Mouse (Mus musculus) liver, embryonic 15.5 days (tissue): ENCODE measurements around the gene Polr2i. TPM values are rescaled to one million over a fixed set of nuclear protein-coding genes. Genes with fewer than 3 reads are reported as not detected.
"Not testable (repeated sequence)": the region's sequence is repeated elsewhere in the genome, so short reads cannot be mapped to it uniquely, and the experiment has no call there.

ENCODE experiments used
- ATAC-seq: fragments of 200-750 bp; cut with Nextera tagmentation; 2 replicates; pipeline ENCODE4 v1.8.0; 2017; ENCODE audit warnings: moderate number of reproducible peaks, mild to moderate bottlenecking, moderate library complexity; ENCODE audit not compliant: insufficient read depth
- H3K27ac ChIP-seq: fragments of 300-500 bp; sonication (generic); replicated peaks from 2 replicates; pipeline ENCODE4 v1.5.1; 2015; ENCODE audit warnings: mild to moderate bottlenecking, inconsistent platforms
- H3K27me3 ChIP-seq: fragments of 300-500 bp; sonication (generic); 2 replicates; pipeline ENCODE4 v1.6.1; 2015; ENCODE audit warnings: mild to moderate bottlenecking, inconsistent platforms
- H3K36me3 ChIP-seq: fragments of 300-500 bp; sonication (generic); replicated peaks from 2 replicates; pipeline ENCODE4 v1.6.1; 2015; ENCODE audit warnings: moderate library complexity, mild to moderate bottlenecking, inconsistent platforms
- H3K4me1 ChIP-seq: fragments of 300-500 bp; sonication (generic); replicated peaks from 2 replicates; pipeline ENCODE4 v1.6.1; 2015; ENCODE audit warnings: inconsistent platforms
- H3K4me2 ChIP-seq: fragments of 300-500 bp; sonication (generic); 2 replicates; pipeline ENCODE4 v1.6.1; 2015; ENCODE audit warnings: moderate library complexity, mild to moderate bottlenecking, inconsistent platforms
- H3K4me3 ChIP-seq: fragments of 300-500 bp; sonication (generic); replicated peaks from 2 replicates; pipeline ENCODE4 v1.5.1; 2015; ENCODE audit warnings: mild to moderate bottlenecking, inconsistent platforms
- H3K9ac ChIP-seq: fragments of 300-500 bp; sonication (generic); 2 replicates; pipeline ENCODE4 v1.6.1; 2015; ENCODE audit warnings: moderate library complexity, mild to moderate bottlenecking, inconsistent platforms
- H3K9me3 ChIP-seq: fragments of 300-500 bp; sonication (generic); replicated peaks from 2 replicates; pipeline ENCODE4 v1.6.1; 2016; ENCODE audit warnings: inconsistent platforms
- WGBS: fragments of 180-500 bp; shearing (Covaris S2); methylation state at CpG from one replicate; pipeline ENCODE4 v1.1.7; 2015; ENCODE audit warnings: mixed read lengths; ENCODE audit not compliant: insufficient replicate concordance; 5-methylcytosine and 5-hydroxymethylcytosine counted together
- polyA plus RNA-seq: library from polyadenylated mRNA; unstranded; fragments of >200 nt; fragmentation: Nextera tagmentation; extraction: Ambion mirVana; gene quantifications from 2 replicates; pipeline ENCODE4 v1.2.1, GENCODE M21; 2015

Polr2i gene
- polyA plus RNA-seq, 1 experiment from 2014 or later, result 43.3 TPM

- WGBS, result 28% methylated on average over 5 of the region's 5 CpGs
- not testable (repeated sequence) for ATAC-seq, H3K9ac ChIP-seq, H3K27ac ChIP-seq, H3K27me3 ChIP-seq, H3K4me2 ChIP-seq, H3K9me3 ChIP-seq, H3K36me3 ChIP-seq, H3K4me3 ChIP-seq
- peaks cover 11% of the 10 kb centered on the region for H3K4me1 ChIP-seq
Measured at GRCm38 (mm10) chr7:30206364-30206763, 25.4 kb upstream of the Polr2i start.

- no peak for ATAC-seq
- 23% methylated on average over 4 of the region's 4 CpGs for WGBS
- H3K27ac ChIP-seq, result no peak overlapping the region
Measured at GRCm38 (mm10) chr7:30211025-30211424, 20.7 kb upstream of the Polr2i start.

GRCm38 (mm10) chr7:30213881-30214280 is 17.9 kb upstream of the Polr2i start:
- peaks cover 9% of the 10 kb centered on the region for H3K4me1 ChIP-seq
- no peak overlapping the region for H3K4me2 ChIP-seq
- H3K27me3 ChIP-seq, result no peaks in the 10 kb centered on the region
- H3K9me3 ChIP-seq, result no peaks in the 10 kb centered on the region
- H3K36me3 ChIP-seq, result no peaks in the 10 kb centered on the region
- ATAC-seq, result no peak
- no peak overlapping the region for H3K9ac ChIP-seq
- WGBS, result 70% methylated on average over 3 of the region's 3 CpGs
- H3K4me3 ChIP-seq, result no peak overlapping the region
- no peak overlapping the region for H3K27ac ChIP-seq

More at GRCm38 (mm10) chr7:30211025-30211424, 20.7 kb upstream of the Polr2i start:
- no peak overlapping the region for H3K4me2 ChIP-seq
- H3K36me3 ChIP-seq, result no peaks in the 10 kb centered on the region
- H3K9ac ChIP-seq, result no peak overlapping the region
- H3K9me3 ChIP-seq, result no peaks in the 10 kb centered on the region
- H3K27me3 ChIP-seq, result no peaks in the 10 kb centered on the region
- no peak overlapping the region for H3K4me3 ChIP-seq
- H3K4me1 ChIP-seq, result no peaks in the 10 kb centered on the region

- Histone ChIP-seq H3K9ac (no peak overlapping the region), H3K4me3 (no peak overlapping the region), H3K9me3 (no peaks in the 10 kb centered on the region), H3K4me1 (peaks cover 24% of the 10 kb centered on the region), H3K27ac (no peak overlapping the region), H3K4me2 (no peak overlapping the region), H3K27me3 (no peaks in the 10 kb centered on the region), H3K36me3 (no peaks in the 10 kb centered on the region)
- WGBS, result 69% methylated on average over 3 of the region's 3 CpGs
- ATAC-seq, result no peak
Measured at GRCm38 (mm10) chr7:30215875-30216274, 15.9 kb upstream of the Polr2i start.

- no peak overlapping the region for H3K27ac ChIP-seq
- no peaks in the 10 kb centered on the region for H3K36me3 ChIP-seq
- H3K9me3 ChIP-seq, result no peaks in the 10 kb centered on the region
- ATAC-seq, result peak; percentile 52; the same call in 1 of the 2 replicates
- H3K4me1 ChIP-seq, result peaks cover 24% of the 10 kb centered on the region
- no peak overlapping the region for H3K9ac ChIP-seq
- no peak overlapping the region; the same call in 1 of the 2 replicates for H3K4me3 ChIP-seq
- peak overlapping the region; percentile 56 for H3K4me2 ChIP-seq
- 1% methylated on average over 15 of the region's 16 CpGs for WGBS
- H3K27me3 ChIP-seq, result no peaks in the 10 kb centered on the region
Measured at GRCm38 (mm10) chr7:30216723-30217151, 15.0 kb upstream of the Polr2i start.

GRCm38 (mm10) chr7:30217277-30217676 is 14.5 kb upstream of the Polr2i start:
- no peaks in the 10 kb centered on the region for H3K9me3 ChIP-seq
- WGBS, result 67% methylated on average over 2 of the region's 2 CpGs
- no peaks in the 10 kb centered on the region for H3K36me3 ChIP-seq
- no peak overlapping the region for H3K9ac ChIP-seq
- no peaks in the 10 kb centered on the region for H3K27me3 ChIP-seq
- H3K4me1 ChIP-seq, result peaks cover 27% of the 10 kb centered on the region
- H3K4me3 ChIP-seq, result no peak overlapping the region
- H3K4me2 ChIP-seq, result no peak overlapping the region
- no peak overlapping the region for H3K27ac ChIP-seq
- ATAC-seq, result no peak

- Histone ChIP-seq H3K27ac (no peak overlapping the region), H3K4me3 (peak overlapping the region; percentile 51), H3K9ac (peak overlapping the region; percentile 40), H3K36me3 (peaks cover 12% of the 10 kb centered on the region), H3K27me3 (no peaks in the 10 kb centered on the region), H3K9me3 (no peaks in the 10 kb centered on the region), H3K4me1 (peaks cover 29% of the 10 kb centered on the region), H3K4me2 (peak overlapping the region; percentile 81)
- peak; percentile 43; the same call in 1 of the 2 replicates for ATAC-seq
- 2% methylated on average over 16 of the region's 16 CpGs for WGBS
Measured at GRCm38 (mm10) chr7:30219293-30220007, 12.3 kb upstream of the Polr2i start.

- H3K4me1 ChIP-seq, result peaks cover 29% of the 10 kb centered on the region
- H3K36me3 ChIP-seq, result peaks cover 16% of the 10 kb centered on the region
- peak overlapping the region; percentile 51 for H3K4me3 ChIP-seq
- WGBS, result 12% methylated on average over 11 of the region's 11 CpGs
- H3K9me3 ChIP-seq, result no peaks in the 10 kb centered on the region
- peak overlapping the region; percentile 40 for H3K9ac ChIP-seq
- no peak for ATAC-seq
- no peak overlapping the region for H3K27ac ChIP-seq
- H3K4me2 ChIP-seq, result peak overlapping the region; percentile 81
- no peaks in the 10 kb centered on the region for H3K27me3 ChIP-seq
Measured at GRCm38 (mm10) chr7:30220008-30220356, 11.8 kb upstream of the Polr2i start.

GRCm38 (mm10) chr7:30221433-30221832 is 10.3 kb upstream of the Polr2i start:
- Histone ChIP-seq H3K4me1 (peaks cover 27% of the 10 kb centered on the region), H3K27me3 (no peaks in the 10 kb centered on the region), H3K9me3 (no peaks in the 10 kb centered on the region), H3K27ac (no peak overlapping the region), H3K36me3 (peaks cover 28% of the 10 kb centered on the region), H3K4me3 (no peak overlapping the region), H3K4me2 (no peak overlapping the region), H3K9ac (no peak overlapping the region)
- no peak for ATAC-seq
- 60% methylated on average over 3 of the region's 3 CpGs for WGBS

GRCm38 (mm10) chr7:30222205-30222604 is 9.5 kb upstream of the Polr2i start:
- Histone ChIP-seq H3K4me3 (no peak overlapping the region), H3K4me1 (peaks cover 21% of the 10 kb centered on the region), H3K9ac (no peak overlapping the region), H3K36me3 (peaks cover 33% of the 10 kb centered on the region), H3K9me3 (no peaks in the 10 kb centered on the region), H3K27ac (no peak overlapping the region), H3K27me3 (no peaks in the 10 kb centered on the region), H3K4me2 (peak overlapping the region; percentile 9)
- ATAC-seq, result peak; percentile 52
- 58% methylated on average over 5 of the region's 5 CpGs for WGBS

- H3K4me3 ChIP-seq, result no peak overlapping the region
- no peak overlapping the region for H3K4me2 ChIP-seq
- H3K9me3 ChIP-seq, result no peaks in the 10 kb centered on the region
- no peaks in the 10 kb centered on the region for H3K27me3 ChIP-seq
- H3K4me1 ChIP-seq, result peaks cover 17% of the 10 kb centered on the region
- WGBS, result 77% methylated on average over 12 of the region's 12 CpGs
- no peak overlapping the region for H3K9ac ChIP-seq
- H3K27ac ChIP-seq, result no peak overlapping the region
- H3K36me3 ChIP-seq, result peaks cover 36% of the 10 kb centered on the region
- no peak for ATAC-seq
Measured at GRCm38 (mm10) chr7:30224206-30224605, 7.5 kb upstream of the Polr2i start.

- Histone ChIP-seq H3K4me1 (peaks cover 25% of the 10 kb centered on the region), H3K36me3 (peaks cover 20% of the 10 kb centered on the region), H3K27ac (peak overlapping the region; percentile 61; the same call in 1 of the 2 replicates), H3K4me3 (peak overlapping the region; percentile 75), H3K9ac (peak overlapping the region; percentile 59), H3K9me3 (no peaks in the 10 kb centered on the region), H3K27me3 (no peaks in the 10 kb centered on the region), H3K4me2 (peak overlapping the region; percentile 95)
- ATAC-seq, result peak; percentile 20; the same call in 1 of the 2 replicates
- WGBS, result 0% methylated on average over 14 of the region's 16 CpGs
Measured at GRCm38 (mm10) chr7:30231328-30231668, 450 bp upstream of the Polr2i start.
